Mouse (Mus musculus) hindbrain, embryonic 11.5 days (tissue): ENCODE data around the gene Ifit3b. TPM values are rescaled to one million over a fixed set of nuclear protein-coding genes. Genes with fewer than 3 reads are reported as not detected.
"Not testable (repeated sequence)": the region's sequence is repeated elsewhere in the genome, so short reads cannot be mapped to it uniquely, and the experiment has no call there.

Source experiments
- ATAC-seq: fragments of 200-750 bp; cut with Nextera tagmentation; 2 replicates; pipeline ENCODE4 v1.8.0; 2017; ENCODE audit warnings: mild to moderate bottlenecking, moderate TSS enrichment, moderate library complexity; ENCODE audit not compliant: low FRiP score
- DNase-seq: peaks from one replicate; pipeline ENCODE4 v3.0.0-alpha.2; 2015; ENCODE audit warnings: low spot score
- H3K27ac ChIP-seq: fragments of 300-500 bp; sonication (generic); 2 replicates; pipeline ENCODE4 v1.5.1; 2014; ENCODE audit warnings: mild to moderate bottlenecking, low read depth, low read length
- H3K27me3 ChIP-seq: fragments of 300-500 bp; sonication (generic); 2 replicates; pipeline ENCODE4 v1.6.1; 2014; ENCODE audit warnings: mild to moderate bottlenecking, low read length, moderate library complexity, mixed read lengths; ENCODE audit not compliant: control insufficient read depth, insufficient read depth
- H3K36me3 ChIP-seq: fragments of 300-500 bp; sonication (generic); 2 replicates; pipeline ENCODE4 v1.6.1; 2014; ENCODE audit warnings: mild to moderate bottlenecking, low read length, moderate library complexity, mixed read lengths; ENCODE audit not compliant: control insufficient read depth, insufficient read depth
- H3K4me1 ChIP-seq: fragments of 300-500 bp; sonication (generic); replicated peaks from 2 replicates; pipeline ENCODE4 v1.6.1; 2014; ENCODE audit warnings: low read length, mixed read lengths; ENCODE audit not compliant: control insufficient read depth, insufficient read depth
- H3K4me2 ChIP-seq: fragments of 300-500 bp; sonication (generic); replicated peaks from 2 replicates; pipeline ENCODE4 v1.6.1; 2014; ENCODE audit warnings: mild to moderate bottlenecking, low read depth, low read length
- H3K4me3 ChIP-seq: fragments of 300-500 bp; sonication (generic); 2 replicates; pipeline ENCODE4 v1.5.1; 2014; ENCODE audit warnings: low read depth, low read length
- H3K9ac ChIP-seq: fragments of 300-500 bp; sonication (generic); 2 replicates; pipeline ENCODE4 v1.6.1; 2014; ENCODE audit warnings: low read depth, low read length
- H3K9me3 ChIP-seq: fragments of 300-500 bp; sonication (generic); 2 replicates; pipeline ENCODE4 v1.6.1; 2016; ENCODE audit warnings: low read length; ENCODE audit not compliant: control insufficient read depth
- WGBS: fragments of 180-500 bp; shearing (Covaris S2); extraction: QIAGEN DNeasy Blood & Tissue Kit; methylation state at CpG from one replicate; pipeline ENCODE4 v1.1.7; 2014; 5-methylcytosine and 5-hydroxymethylcytosine counted together
- polyA plus RNA-seq: library from polyadenylated mRNA; unstranded; fragments of >200 nt; fragmentation: Nextera tagmentation; extraction: Ambion mirVana; gene quantifications from 2 replicates; pipeline ENCODE4 v1.2.1, GENCODE M21; 2014

Ifit3b gene
- polyA plus RNA-seq, 1 experiment from 2014 or later = not detected

DNA sequence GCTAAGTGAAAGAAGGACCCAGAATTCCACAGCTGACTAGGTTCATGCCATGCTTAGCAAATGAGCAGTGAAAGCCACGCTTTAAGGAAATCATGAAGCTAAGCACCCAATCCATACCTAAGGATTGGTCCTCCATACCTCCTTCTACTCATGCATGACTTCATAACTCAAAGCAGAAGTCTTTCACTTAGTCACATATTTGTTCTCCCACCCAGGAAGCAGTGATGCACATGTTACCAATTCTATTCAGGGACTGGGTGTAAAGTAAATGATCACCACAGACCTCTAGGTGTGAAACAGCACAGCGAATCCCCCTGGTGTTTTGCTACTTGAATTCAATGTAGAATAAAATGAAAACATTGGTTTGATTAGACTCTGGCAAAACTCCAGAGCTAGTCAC lies 25.1 kb upstream of the Ifit3b start:
- WGBS = 95% methylated on average over 2 of the region's 2 CpGs

DNA sequence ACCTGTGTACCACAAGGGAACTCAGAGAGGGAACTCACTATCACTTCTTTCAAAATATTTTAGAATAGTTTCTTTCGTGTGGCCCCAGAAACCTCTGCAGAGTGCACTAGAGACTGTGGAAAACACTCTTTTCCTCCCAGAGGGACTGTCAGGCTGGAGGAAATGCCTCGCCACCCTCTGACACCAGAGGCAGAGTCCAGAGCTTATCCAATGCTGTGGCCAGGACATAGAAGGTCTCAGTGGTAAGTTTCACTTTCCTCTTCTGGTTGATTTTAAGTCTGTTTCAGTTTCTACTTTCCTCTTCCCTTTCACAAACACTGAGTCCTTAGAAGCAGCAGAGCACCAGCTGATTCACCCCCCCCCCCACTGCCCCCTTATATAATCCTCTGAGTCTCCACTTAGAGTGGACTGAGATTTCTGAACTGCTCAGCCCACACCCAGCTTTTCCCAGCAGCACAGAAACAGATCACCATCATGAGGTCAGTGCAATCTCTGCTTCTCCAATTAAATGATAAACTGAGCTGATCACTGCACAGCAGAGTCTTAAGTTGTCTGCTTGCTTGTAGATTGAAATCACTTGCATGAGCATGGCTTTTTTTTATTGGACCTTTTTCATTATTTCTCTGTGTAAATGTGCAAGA lies 24.5 kb upstream of the Ifit3b start, which contains the start of gene Ifit3:
Gene Ifit3, plus strand, starts transcription at position 406 of the 641 bp plus-strand sequence.
- not testable (repeated sequence) for H3K27ac ChIP-seq, H3K36me3 ChIP-seq, H3K4me1 ChIP-seq, H3K9ac ChIP-seq, ATAC-seq, H3K9me3 ChIP-seq, H3K4me2 ChIP-seq, DNase-seq, H3K27me3 ChIP-seq, H3K4me3 ChIP-seq
- WGBS = 72% methylated on average over 2 of the region's 2 CpGs

More for the DNA sequence above, 25.1 kb upstream of the Ifit3b start:
- H3K4me2 ChIP-seq, H3K9me3 ChIP-seq, H3K27me3 ChIP-seq, H3K27ac ChIP-seq, H3K9ac ChIP-seq, H3K4me3 ChIP-seq, H3K36me3 ChIP-seq, ATAC-seq, DNase-seq, H3K4me1 ChIP-seq: not testable (repeated sequence)

DNA sequence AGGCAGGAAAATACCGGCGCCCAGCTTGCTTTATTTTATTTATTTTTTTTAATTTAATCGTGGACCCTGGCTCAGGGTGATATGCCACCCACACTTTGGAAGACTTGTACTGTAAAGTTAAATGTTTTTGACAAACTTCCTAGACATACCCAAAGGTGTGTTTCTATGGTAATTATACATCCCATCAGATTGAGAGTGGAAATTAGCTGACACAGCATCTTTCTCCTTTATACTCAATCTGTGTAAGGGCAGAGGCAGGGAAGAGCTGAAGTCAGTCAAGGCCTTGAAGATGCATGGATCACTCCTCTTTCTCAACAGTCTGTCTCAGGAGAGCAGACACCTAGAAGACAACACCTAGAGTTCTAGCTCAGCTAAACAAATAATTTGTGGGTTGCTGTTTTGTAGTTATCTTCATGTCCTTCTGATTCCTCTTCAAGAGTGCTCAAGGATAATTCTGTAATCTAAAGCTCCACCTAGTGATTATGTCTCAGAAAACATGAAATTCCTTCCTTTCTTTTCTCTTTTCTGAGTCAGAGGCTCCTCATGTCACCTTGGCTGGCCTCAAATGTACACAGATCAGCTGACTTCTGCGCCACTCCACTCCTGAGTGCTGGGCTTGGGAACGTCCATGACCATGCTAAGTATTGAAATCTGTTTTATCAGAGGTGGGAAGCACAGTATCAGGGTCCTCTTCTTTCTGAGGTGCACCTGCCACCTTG lies 21.9 kb upstream of the Ifit3b start:
- H3K9ac ChIP-seq, H3K4me1 ChIP-seq, H3K27ac ChIP-seq, H3K4me2 ChIP-seq, H3K4me3 ChIP-seq, ATAC-seq, DNase-seq, H3K27me3 ChIP-seq, H3K9me3 ChIP-seq, H3K36me3 ChIP-seq: not testable (repeated sequence)
- WGBS = 78% methylated on average over 5 of the region's 5 CpGs

DNA sequence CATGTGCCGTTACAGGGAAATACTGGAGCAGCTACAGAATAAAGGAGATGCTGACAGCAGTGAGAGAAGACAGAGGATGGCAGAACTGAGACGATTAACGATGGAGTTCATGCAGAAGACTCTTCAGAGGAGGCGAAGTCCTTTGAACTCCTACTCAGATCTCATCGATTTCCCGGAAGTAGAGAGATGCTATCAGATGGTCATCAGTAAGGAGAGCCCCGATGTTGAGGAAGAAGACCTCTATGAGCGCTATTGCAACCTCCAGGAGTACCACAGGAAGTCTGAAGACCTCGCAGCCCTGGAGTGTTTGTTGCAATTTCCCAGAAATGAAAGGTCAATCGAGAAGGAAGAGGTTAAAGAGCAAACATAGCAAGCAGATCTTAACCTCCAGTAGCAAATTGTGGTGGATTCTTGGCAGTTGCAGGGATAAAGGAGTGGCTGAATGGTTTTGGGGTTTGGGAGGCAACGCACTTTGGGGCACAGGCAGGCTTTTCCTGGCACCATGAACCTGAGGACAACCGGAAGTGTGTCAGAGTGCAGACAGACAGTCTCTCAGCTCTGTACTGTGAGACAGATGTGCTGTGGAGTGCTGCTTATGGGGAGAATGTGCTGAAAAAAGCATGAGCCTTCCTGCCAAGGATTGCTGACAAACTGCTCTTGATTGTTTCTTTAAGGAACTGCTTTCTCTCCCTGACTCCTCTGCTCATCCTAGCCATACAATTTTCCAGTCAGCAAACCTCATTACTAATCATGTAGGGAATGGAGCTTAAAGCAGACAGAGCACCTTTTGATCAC lies 19.7 kb upstream of the Ifit3b start:
- H3K9me3 ChIP-seq, H3K4me1 ChIP-seq, H3K27me3 ChIP-seq, DNase-seq, H3K9ac ChIP-seq, H3K4me3 ChIP-seq, H3K36me3 ChIP-seq, ATAC-seq, H3K27ac ChIP-seq, H3K4me2 ChIP-seq: not testable (repeated sequence)
- WGBS = 87% methylated on average over 6 of the region's 12 CpGs

DNA sequence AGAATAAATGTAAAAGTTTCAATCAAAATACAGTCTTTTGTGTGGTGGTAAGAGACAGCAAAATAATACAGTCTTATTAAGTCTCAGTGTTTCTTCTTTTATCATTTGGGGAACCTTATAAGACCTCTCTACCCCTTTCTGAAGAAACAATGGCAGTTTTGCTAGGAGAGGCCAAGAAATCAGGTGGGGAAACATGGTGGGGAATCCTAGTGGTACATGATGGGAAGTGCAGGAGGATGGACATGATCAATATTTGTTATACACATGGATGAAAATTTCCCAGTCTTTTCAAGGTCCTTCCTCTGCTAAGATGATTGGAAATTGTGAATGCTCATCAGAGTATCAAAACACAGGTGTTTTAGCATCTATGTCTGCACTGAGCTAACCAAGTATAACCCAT lies 18.8 kb upstream of the Ifit3b start:
- H3K4me1 ChIP-seq = no peaks in the 10 kb centered on the region
- no peaks in the 10 kb centered on the region for H3K9me3 ChIP-seq
- H3K9ac ChIP-seq = no peak overlapping the region
- H3K27ac ChIP-seq = no peak overlapping the region
- H3K4me2 ChIP-seq = no peak overlapping the region
- no peak overlapping the region for H3K4me3 ChIP-seq
- no peaks in the 10 kb centered on the region for H3K36me3 ChIP-seq
- H3K27me3 ChIP-seq = no peaks in the 10 kb centered on the region
- DNase-seq (no peak), ATAC-seq (no peak)

DNA sequence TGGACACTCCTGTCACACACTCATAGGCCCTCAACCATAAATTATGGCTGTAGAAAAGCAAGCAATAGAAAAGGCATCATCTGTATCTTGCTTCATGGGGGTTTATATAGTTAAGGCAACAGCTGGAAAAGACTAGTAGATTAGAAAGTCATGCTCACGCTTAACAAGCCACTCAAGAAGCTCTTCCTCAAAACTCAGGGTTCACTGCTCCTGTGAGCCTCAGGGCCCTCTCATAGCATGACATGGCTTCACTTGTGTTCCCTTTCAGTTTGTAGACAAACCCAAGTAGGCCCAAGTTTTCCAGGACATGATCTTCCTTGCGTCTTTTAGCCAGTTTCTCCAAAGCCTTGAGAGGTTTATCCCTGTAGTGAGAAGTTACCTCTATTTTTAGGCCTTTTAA lies 14.3 kb upstream of the Ifit3b start:
- no peak overlapping the region for H3K27ac ChIP-seq
- ATAC-seq = no peak
- H3K4me2 ChIP-seq = no peak overlapping the region
- H3K9ac ChIP-seq = no peak overlapping the region
- H3K9me3 ChIP-seq = no peaks in the 10 kb centered on the region
- H3K36me3 ChIP-seq = no peaks in the 10 kb centered on the region
- WGBS = 87% methylated on average over 2 of the region's 2 CpGs
- no peak overlapping the region for H3K4me3 ChIP-seq
- no peaks in the 10 kb centered on the region for H3K27me3 ChIP-seq
- DNase-seq = no peak
- H3K4me1 ChIP-seq = no peaks in the 10 kb centered on the region

DNA sequence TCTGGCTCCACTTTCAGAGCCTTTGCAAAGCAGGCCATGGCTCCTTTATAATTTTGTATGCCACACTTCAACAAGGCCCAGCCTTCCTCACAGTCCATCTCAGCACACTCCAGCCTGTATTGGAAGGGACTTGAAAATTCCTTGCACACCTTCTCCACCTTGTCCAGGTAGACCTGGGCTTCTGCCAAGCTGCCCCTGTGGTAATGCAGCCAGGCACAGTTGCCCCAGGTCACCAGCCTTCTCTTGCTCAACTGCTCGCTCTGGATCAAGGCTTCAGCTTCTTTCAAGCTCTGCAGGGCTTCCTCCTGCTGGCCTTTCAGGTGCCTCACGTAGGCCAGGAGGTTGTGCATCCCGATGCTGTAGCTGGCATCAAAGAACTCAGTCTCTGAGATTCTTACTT lies 13.2 kb upstream of the Ifit3b start:
- H3K36me3 ChIP-seq, ATAC-seq, H3K4me3 ChIP-seq, H3K4me1 ChIP-seq, H3K27me3 ChIP-seq, H3K27ac ChIP-seq, H3K9me3 ChIP-seq, H3K9ac ChIP-seq, DNase-seq, H3K4me2 ChIP-seq: not testable (repeated sequence)
- 82% methylated on average over 3 of the region's 3 CpGs for WGBS

DNA sequence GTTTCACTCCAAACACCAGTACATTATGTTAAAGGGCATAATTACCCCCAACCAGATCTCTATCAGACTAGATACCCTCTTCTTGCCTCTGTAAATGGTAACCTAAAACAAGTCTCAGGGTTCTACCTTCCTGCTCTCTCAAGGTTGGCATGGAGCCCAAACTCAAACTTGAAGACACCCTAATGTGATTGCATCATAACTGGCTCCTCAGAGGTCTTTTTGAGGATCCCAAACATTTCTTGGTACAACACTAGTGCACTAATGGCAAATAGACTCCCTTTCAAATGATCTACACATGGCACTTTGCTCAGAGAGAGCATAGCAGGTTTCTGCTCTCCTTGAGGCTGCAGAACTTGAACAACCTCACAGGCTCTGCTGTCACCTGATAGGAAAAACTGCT lies 11.0 kb upstream of the Ifit3b start:
- no peak for ATAC-seq
- H3K4me2 ChIP-seq = no peak overlapping the region
- no peaks in the 10 kb centered on the region for H3K4me1 ChIP-seq
- H3K4me3 ChIP-seq = no peak overlapping the region
- H3K9me3 ChIP-seq = no peaks in the 10 kb centered on the region
- no peak overlapping the region for H3K9ac ChIP-seq
- H3K27me3 ChIP-seq = no peaks in the 10 kb centered on the region
- H3K27ac ChIP-seq = no peak overlapping the region
- DNase-seq = no peak
- no peaks in the 10 kb centered on the region for H3K36me3 ChIP-seq
